Mouse (Mus musculus) neural tube, embryonic 10.5 days (tissue): ENCODE data around the gene Add1.
A peak's percentile ranks its signal among the peaks of the same experiment; 100 is the strongest.

Experiments used
- DNase-seq: peaks from one replicate; pipeline ENCODE4 v3.0.0-alpha.2; 2017; ENCODE audit warnings: low spot score; ENCODE audit errors: extremely low spot score

The Add1 gene

DNA sequence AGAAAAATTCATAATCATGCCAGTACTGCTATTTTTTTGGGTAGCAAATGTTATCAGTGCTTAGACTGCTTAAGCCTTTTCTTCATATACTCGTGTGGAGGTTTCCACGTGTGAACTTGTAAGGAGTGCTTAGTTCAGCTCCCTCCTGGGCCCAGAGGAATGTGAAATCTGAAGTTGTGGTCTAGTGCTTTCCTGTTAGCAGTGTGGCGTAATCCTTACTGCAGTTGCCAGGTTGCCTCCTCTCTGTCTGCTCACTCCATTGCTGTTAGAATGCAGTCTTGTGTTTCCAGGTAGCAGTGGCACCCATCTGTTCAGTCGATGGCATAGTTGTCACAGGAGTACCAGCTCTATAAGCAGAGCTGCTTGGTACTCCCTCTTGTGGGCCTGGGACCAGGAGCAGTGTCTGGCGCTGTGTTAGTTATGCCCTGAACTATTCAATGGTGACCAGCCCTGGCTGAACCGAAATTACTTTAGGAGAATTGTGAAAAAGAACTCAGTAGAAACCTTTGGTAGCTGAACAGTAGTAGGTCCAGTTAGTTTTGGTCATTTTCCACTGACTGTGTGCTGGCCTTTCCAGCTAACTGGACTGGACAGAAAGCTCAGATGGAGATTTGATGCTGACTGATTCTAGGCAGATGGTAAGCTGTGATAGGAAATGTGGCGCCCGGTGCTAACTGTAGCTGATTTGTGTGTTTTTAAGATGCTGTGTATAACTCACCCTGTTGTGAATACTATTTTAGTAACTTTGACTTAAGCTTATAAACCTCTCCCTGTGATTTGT lies 33.8 kb downstream of the Add1 start:
- DNase-seq = no peak

DNA sequence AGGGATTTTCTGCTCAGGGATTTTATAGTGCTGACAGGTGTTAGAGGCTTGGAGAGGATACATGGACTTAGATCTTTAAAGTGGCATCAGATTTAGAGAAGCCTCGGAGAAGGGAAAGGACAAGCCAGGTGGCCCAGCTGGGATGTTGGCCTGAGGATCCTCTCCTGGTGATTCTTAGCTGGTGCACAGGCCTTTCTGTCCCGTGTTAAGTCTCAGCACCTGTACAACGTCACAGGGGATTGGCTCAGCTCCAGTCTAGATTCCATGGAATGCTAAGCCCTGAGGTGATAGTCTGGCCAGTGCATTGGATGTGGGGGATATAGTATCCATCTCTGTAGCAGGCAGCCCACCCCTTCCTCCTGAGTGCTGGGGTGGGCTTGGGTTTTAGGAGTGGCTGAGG lies 34.8 kb downstream of the Add1 start:
- no peak for DNase-seq

DNA sequence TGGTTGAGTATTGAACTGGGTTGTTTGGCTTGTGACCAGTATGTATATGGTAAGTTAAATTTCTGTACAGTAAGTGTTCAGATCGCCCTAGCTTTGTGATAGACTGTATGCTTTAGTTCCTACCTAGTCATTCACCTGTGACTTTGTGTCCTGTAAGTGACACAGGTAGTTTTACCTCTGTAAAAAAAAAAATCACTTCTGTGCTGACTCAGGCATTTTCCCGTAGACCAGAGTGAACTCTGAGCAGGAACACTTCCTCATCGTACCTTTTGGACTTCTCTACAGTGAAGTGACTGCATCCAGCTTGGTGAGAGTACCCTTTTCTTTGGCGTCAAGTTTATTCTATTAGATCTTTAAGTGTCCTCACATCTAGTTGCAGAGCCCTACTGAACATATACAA lies 36.5 kb downstream of the Add1 start:
- DNase-seq = no peak

DNA sequence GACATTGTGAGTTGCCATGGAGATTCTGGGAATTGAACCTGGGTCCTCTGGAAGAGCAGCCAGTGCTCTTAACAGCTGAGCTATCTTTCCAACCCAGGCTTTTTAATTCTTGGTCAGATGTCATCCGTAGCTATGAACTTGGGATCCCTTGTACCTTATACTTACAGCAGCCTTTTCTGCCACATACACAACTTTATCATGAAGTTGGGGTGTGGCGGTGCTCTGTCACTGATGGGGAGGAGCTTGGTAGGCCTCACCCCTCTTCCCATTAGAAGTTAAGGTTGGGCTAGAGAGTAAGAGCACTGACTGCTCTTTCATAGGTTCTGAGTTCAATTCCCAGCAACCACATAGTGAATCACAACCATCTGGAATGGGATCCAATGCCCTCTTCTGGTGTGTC lies 59.5 kb downstream of the Add1 start:
- DNase-seq = no peak

DNA sequence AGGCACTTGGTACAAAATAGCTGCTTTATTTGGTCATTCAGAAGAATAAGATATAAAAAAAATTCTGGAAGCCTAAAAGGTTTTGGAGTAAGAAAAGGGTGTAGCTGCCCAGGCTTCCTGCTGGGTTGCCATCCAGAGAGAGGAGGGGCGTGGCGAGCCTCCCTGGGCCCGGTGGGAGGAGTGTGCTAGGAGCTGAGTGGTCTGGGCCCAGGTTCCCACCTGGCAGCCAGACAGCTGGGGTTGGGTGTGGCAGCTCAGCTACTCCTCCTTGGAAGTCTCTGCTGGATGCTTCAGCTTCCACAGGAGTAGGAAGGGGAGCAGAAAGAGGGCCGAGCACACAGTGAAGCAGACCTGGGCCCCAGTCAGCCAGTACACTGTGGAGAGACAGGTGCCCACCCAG lies 60.2 kb downstream of the Add1 start:
- no peak for DNase-seq

DNA sequence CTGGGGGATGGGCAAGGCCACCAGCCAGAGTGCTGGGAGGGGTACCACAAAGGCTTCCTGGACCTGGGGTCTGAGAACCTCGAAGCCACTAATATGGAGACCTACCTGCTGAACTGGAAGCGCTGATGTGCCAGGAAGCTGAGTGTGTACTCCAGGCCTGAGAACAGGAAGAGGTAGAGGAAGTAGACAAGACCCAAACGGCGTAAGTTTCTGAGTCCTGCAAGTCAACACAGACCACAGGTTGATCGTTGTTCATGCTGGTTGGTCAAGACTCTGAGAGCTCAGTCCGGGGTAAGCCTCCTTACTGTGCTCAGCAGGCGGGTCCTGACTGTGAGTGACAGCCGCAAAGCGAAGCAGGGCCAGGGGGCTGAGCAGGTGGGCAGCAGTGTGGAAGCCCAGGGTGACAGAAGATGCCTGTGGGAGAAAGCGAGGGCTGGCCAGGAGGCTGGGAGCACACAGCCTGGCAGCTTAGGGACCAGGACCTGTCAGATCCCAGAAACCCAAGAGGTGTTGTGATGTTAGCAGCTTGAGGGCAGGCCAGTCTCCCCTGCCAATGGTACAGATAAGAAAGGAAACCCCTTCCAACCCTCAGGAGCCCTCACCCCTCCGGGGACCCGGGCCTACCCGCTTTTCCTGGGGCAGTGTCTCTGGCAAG lies 61.4 kb downstream of the Add1 start:
- no peak for DNase-seq

DNA sequence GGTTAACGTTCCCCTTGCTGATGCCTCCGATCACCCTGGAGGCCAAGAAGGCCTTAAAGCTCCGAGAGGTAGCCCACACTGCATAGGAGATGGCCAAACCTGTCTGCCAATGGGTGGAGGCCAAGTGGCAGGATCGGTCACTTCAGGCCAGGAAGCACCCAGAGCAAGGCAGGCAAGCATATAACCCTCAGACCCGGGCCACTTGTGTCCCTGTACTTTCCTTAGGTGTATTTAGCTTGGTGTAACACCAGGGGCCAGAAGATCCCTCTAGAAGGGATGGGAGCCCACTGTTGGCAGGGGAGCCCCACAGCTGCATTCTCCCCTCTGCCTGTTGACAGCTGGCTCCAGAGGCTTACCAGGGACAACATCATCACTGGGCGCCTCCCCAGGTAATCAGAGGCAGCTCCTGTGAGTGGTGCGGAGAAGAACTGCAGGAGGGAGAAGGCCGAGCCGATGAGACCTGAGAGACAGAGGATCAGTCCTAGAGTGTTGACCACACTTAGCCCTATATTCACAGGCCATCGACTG lies 62.3 kb downstream of the Add1 start:
- DNase-seq = no peak

DNA sequence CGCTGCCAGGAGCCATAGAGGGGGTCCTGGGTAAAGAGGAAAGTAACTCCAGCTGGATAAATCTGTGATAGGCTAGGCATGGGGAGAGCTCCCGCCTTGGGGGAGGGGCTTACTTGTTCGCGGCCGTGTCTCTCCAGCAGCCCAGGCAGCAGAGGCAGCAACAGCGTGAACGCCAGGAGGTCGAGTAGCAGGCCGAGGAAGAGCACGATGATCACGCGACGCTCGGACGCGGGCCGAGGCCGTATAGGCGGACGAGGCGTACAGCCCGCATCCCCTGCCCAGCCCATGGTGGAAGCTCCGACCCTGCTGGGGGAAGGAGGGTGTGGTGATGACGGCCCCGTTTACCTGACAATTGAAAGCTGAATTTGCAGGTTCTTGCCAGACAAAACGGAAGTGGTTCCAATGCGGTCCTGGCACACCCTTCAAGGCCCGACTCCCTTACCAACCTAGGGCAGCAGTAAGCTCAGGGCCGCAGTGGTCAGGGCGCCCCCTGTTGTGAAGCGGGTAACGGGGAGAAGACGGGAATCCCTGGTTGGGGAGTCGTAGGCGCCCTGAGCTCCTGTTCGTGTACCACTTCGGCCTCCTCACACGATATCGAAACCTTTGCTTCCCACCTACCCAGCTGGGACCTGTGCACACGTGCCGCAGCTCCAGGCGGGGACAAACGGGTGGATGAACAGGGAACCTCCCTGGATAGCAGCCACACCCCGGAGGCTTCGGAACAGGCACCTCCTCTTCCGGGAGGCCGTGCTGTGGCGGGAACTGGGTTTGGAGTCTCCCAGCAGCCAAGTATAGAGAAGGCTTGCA lies 63.2 kb downstream of the Add1 start, which contains the start of gene Mfsd10:
Gene Mfsd10, minus strand, starts transcription at position 732 of the 807 bp plus-strand sequence.
- peak; percentile 76 for DNase-seq

DNA sequence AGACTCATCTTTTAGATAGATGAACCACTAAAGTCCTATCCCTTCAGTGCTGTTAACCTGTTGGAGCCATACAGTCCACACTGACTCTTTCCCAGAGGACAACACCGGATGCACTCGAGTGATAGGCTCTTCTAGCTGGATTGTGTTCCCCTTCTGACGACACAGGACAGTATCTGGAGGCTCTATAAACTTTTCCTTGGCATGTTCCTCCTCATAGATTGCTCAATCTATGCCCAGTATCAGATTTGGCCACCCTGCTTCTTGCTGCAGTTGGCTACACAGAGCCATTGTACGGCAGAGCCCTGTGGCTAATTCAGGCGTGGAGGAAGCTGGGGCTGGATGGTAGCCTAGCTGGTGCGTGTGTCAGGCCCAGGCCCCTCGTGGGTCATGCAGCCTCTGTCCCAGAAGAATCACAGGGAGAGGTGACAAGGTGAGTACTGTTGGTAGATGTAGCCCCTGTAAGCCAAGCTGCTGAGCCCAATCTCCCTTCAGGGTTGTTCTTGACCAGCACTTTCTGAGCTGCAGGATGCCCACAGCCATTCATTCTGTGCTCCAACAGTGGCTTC lies 64.2 kb downstream of the Add1 start:
- no peak for DNase-seq

DNA sequence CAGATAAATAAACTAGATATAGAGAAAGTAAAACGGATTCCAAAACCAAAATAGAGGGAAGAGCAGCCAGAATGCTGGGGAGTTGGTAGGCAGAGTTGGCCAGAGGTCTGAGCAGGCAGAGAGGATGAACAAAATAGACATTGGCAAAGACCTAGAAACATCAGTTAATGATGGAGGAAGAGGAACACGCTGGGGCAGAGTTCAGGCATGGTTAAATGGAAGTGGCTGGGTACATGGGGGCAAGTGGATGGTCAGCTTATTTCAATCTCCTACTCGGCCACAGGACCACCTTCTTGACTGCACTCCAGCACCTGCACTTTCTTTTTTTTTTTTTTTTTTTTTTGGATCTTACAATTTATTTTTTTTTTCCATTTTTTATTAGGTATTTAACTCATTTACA lies 68.5 kb downstream of the Add1 start:
- DNase-seq = no peak

DNA sequence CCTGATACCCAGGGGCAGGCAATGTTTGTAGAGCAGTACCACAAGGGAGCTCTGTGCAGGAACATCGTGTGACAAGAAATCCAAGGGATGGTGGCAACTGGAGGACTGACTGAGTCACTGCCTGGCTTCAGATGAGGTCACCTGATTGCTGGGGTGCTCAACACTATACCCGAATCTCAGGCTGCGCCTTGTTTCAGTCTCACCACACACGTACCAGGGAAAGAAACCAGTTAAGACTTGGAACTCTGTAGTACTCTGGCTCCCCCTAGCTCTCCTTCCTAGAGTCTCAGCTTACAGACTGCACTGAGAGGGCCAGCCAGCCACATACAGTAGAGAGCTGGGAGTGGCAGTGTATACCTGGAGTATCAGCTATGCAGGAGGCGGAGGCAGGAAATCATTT lies 69.5 kb downstream of the Add1 start:
- DNase-seq = no peak

DNA sequence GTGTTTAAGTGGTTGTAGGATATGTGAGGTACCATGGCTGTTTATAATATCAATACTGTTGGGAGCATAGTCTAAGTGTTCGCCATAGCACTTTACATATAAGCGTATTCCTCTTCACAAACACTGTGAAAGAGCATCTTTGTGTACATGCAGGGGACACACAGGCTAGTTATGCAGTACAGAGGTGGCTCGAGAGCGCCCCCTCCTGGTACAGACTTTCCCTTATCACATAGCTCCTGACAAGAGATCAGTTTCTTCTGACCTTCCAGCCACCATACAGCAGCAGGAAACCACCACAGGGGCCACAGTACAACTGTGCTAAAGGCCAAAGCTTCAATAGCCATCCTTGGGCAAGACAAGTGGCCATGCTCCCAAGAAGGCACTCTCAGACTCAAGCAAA lies 74.1 kb downstream of the Add1 start:
- peak; percentile 75 for DNase-seq

DNA sequence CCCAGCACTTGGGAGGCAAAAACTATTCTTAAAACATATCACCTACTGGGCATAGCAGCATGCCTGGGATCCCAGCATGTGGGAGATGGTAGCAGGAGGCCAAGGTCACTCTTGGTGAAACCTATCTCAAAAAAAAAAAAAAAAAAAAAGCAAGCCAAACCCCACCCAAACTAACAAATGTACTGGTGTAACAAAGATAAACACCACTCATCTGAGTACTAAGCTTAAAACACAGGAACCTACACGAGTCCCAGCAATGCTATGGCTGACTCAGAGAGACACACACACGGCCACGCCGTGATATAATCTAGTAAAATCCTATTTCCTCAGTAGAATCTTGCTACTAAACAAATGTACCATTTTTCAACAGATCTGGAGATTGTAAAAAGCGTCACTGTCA lies 79.5 kb downstream of the Add1 start:
- DNase-seq = no peak

DNA sequence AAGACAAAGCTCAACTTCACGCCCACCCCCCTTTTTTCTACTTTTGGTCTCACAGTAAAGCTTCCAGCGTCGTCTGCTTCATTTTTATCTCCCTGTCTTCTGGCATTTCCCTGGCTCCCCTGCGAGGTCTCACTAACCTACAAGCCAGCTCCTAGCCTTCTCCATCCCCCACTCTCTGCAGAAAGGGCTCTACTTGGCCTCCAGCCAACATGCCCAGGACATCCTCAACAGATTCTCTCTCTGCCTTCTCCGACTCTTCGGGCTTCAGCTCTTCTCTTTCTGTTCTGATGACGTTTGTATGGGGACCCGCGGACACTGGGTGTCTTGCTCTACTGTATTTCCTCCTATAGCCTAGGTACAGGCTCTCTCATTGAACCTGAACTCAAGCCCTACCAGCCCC lies 81.4 kb downstream of the Add1 start:
- no peak for DNase-seq

DNA sequence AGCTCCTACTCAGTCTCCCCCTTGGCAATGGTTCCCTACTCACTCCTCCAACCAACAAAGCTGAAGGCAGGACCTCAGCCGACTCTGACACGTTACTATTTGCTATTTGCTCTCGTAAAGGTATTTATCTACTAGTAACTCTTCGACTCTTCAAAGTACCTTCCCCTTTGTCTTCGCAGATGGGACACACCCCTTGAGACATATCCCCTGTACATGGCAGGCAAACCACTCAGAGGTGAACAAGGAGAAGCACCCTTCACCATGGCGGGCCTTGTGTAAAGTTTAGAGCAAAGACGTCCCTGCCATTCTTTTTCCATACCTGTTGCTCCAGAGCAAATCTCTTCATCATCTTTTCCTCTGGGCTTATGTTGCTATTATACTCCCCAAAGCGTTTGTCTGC lies 84.1 kb downstream of the Add1 start:
- no peak for DNase-seq

DNA sequence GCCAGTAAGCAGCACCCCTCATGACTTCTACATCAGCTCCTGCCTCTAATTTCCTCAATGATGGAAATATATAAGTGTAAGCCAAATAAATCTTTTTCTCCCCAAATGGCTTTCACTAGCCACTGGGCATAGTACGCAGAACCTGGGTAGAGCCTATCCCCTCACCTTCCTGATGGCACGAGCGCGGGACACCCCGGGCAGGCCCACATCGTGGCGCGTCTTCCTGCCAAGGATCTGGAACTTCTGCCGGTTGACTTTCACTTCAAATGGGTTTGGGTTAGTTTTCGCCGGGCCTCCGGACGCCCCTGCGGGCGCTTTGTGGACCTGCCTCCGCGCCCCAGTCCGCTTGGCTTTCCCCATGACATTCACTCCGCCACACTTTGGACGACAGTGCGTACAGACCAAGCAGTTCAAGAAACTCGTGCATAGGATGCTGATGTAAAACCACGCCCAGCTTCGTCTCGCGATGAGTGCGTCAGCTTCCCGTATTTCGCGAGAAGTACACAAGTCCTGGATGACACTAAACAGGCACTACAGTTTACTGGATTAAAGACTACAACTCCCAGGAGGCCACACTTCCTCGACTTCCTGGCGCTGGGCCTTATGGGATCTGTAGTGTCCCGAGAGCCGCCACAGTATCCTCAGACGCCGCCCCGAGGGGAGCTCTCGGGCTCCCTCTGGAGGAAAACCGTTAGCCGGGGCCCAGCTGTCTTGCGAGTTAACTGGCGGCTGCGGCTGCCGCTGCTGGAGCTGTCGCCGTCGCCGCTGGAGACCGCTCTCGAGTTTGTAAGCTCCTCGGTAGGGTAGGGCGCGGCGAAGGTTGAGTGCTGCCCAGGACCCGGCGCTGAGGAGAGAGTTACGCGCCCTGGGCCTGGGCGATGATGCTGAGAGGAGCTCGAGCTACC lies 86.5 kb downstream of the Add1 start, which contains the start of the genes Nop14 and Grk4:
Gene Nop14, minus strand, starts transcription at position 463 of the 905 bp plus-strand sequence.
Gene Grk4, plus strand, starts transcription at position 694 of the 905 bp plus-strand sequence.
- peak; percentile 99 for DNase-seq

DNA sequence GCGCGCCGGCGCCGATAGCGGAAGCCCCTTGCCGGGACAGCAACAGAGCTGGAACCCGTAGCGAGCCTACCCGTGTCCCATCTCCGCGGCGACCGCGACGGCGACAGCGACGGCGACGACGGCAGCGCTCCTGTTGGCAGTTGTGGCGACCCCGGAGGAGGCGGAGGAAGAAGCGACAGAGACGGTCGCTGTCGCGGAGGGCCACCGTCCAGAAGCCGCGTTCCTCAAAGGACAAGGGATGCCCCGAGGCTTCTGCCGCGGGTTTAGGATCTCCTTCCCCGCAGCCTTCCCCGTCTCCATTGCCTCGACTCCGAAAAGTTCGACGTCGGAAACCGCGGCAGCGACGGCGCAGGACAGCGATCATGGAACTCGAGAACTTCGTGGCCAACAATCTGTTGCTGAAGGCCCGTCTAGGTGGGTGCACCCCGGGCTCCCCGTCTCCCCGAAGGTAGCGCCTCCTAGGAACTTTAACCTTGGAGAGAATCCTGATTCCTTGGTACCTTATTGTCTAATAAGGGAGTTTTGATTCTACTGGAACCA lies 87.2 kb downstream of the Add1 start:
- DNase-seq = no peak

DNA sequence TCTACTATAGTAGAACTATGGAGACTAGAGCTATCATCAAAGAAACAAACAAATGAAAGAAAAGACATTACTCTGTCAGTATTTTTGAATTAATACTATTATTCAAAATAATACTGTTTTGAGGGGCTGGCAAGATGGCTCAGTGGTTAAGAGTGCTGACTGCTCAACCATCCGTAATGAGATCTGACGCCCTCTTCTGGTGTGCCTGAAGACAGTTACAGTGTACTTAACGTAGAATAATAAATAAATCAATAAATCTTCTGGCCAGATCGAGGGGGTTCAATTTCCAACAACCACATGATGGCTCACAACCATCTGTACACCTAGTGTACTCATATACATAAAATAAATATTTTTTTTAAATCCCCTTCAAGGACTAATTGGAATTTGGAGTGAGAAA lies 88.4 kb downstream of the Add1 start:
- no peak for DNase-seq

DNA sequence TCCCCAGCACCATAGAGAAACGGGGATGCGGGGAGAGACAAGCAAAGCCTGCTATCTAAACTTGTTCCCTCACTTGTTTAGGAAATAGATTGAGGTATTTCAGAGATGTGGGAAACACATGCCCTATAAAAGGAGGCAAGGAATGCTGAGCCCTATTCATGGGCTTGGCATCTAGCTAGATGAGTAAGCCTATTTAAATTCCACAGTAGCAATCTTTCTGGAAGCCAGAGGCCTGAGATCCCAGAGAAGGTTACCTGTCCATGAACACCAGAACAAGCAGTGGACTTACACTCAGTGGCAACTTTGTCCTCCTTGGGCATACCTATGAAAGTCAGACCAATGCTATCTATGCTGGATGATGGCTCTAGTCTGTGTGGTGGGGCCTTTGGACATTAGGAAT lies 89.8 kb downstream of the Add1 start:
- no peak for DNase-seq

DNA sequence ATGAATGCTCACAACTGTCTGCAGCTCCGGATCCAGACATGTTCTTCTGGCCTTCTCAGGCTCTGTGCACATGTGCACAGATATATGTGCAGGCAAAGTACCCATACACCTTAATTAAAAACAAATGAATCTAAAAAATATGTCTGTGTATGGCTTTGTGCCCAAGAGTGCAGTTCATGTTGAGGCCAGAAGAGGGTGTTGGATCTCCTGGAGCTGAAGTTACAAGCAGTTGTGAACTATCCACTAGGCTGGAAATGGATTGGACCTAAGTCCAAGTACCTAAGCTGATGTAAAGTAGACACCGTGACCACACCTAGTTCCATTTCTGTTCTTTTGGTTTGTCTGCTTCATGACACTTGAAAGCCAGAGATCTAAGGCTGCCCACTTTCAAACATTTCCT lies 96.0 kb downstream of the Add1 start:
- DNase-seq = no peak
